Mouse (Mus musculus) CH12.LX (cell line): ENCODE measurements at regions not wholly inside any gene's neighbourhood (a gene's known extent, or its start where the extent isn't known, plus 50 kb on each side); places are given as distances from the start of the nearest gene placed in this dataset.

ENCODE experiments used
- DNase-seq: peaks from one replicate; pipeline ENCODE4 v3.0.0-alpha.2; 2013; ENCODE audit errors: extremely low read depth
- H3K27ac ChIP-seq: 2 replicates; pipeline ENCODE4 v1.5.1; 2012; ENCODE audit warnings: low read depth, mild to moderate bottlenecking, control low read depth, moderate library complexity; ENCODE audit not compliant: insufficient read depth
- H3K27me3 ChIP-seq: replicated peaks from 2 replicates; pipeline ENCODE3; 2012; ENCODE audit warnings: inconsistent platforms
- H3K36me3 ChIP-seq, 2 experiments: replicated peaks in 1 of 2; 2 replicates each; pipeline versions ENCODE3 to v1.6.1; 2012; ENCODE audit warnings: inconsistent platforms in 1 of 2, low read length in 1 of 2, mild to moderate bottlenecking in 1 of 2, mixed read lengths in 1 of 2, moderate library complexity in 1 of 2; ENCODE audit not compliant: control insufficient read depth in 1 of 2, insufficient read depth in 1 of 2
- H3K4me1 ChIP-seq, 2 experiments: 2 replicates each; pipeline ENCODE4 v1.6.1; 2012; ENCODE audit warnings: inconsistent platforms in 1 of 2, moderate library complexity in 1 of 2; ENCODE audit not compliant: insufficient read depth in 2 of 2, control insufficient read depth in 1 of 2
- H3K4me2 ChIP-seq: 2 replicates; pipeline ENCODE4 v1.6.1; 2012; ENCODE audit warnings: low read depth, mild to moderate bottlenecking, control low read depth; ENCODE audit not compliant: poor library complexity, insufficient read depth, severe bottlenecking
- H3K4me3 ChIP-seq, 3 experiments: fragments of 150-350 bp in 1 of 3; sonication (generic) in 1 of 3; replicated peaks in 1 of 3; 2 replicates each; pipeline versions ENCODE3 to v1.5.1; 2011 to 2012; ENCODE audit warnings: low read depth in 2 of 3, low read length in 2 of 3, mild to moderate bottlenecking in 2 of 3, moderate library complexity in 2 of 3, control low read depth in 1 of 3, improper control_type of control experiment in 1 of 3, inconsistent platforms in 1 of 3, mixed read lengths in 1 of 3; ENCODE audit not compliant: poor library complexity in 1 of 3
- H3K79me2 ChIP-seq: replicated peaks from 2 replicates; pipeline ENCODE4 v1.6.1; 2012; ENCODE audit warnings: mild to moderate bottlenecking, moderate library complexity; ENCODE audit not compliant: control insufficient read depth, poor library complexity, insufficient read depth, severe bottlenecking; ENCODE audit errors: extremely low read depth
- H3K9ac ChIP-seq: 2 replicates; pipeline ENCODE4 v1.6.1; 2012; ENCODE audit warnings: low read depth, mild to moderate bottlenecking, control low read depth, moderate library complexity; ENCODE audit not compliant: insufficient read depth
- H3K9me3 ChIP-seq: replicated peaks from 2 replicates; pipeline ENCODE3; 2012; ENCODE audit warnings: low read length, inconsistent platforms, mixed read lengths
- BHLHE40 ChIP-seq: IDR thresholded peaks from 2 replicates; pipeline ENCODE4 v1.6.1; 2011; ENCODE audit warnings: mild to moderate bottlenecking, low read depth, low read length, improper control_type of control experiment
- CHD1 ChIP-seq: IDR thresholded peaks from 2 replicates; pipeline ENCODE4 v1.6.1; 2012; ENCODE audit warnings: low read depth, low read length, improper control_type of control experiment, inconsistent platforms
- CHD2 ChIP-seq: IDR thresholded peaks from 2 replicates; pipeline ENCODE4 v1.6.1; 2011; ENCODE audit warnings: low read length, improper control_type of control experiment
- CTCF ChIP-seq, 2 experiments: IDR thresholded peaks in 1 of 2; conservative IDR thresholded peaks in 1 of 2; 2 replicates each; pipeline ENCODE4 v1.5.1; 2011 to 2012; ENCODE audit warnings: low read depth in 2 of 2, low read length in 2 of 2, improper control_type of control experiment in 1 of 2, inconsistent platforms in 1 of 2, mild to moderate bottlenecking in 1 of 2, moderate library complexity in 1 of 2
- E2F4 ChIP-seq: IDR thresholded peaks from 2 replicates; pipeline ENCODE4 v1.6.1; 2011; ENCODE audit warnings: low read depth, low read length, improper control_type of control experiment; ENCODE audit not compliant: insufficient replicate concordance
- ELF1 ChIP-seq: IDR thresholded peaks from 2 replicates; pipeline ENCODE4 v1.6.1; 2014; ENCODE audit warnings: low read depth, mild to moderate bottlenecking, inconsistent platforms, low read length, improper control_type of control experiment
- EP300 ChIP-seq: IDR thresholded peaks from 2 replicates; pipeline ENCODE4 v1.6.1; 2011; ENCODE audit warnings: low read length, improper control_type of control experiment
- GABPA ChIP-seq: IDR thresholded peaks from 2 replicates; pipeline ENCODE4 v1.6.1; 2012; ENCODE audit warnings: low read depth, low read length, improper control_type of control experiment, inconsistent platforms; ENCODE audit not compliant: insufficient replicate concordance
- HCFC1 ChIP-seq: IDR thresholded peaks from 2 replicates; pipeline ENCODE4 v1.6.1; 2012; ENCODE audit warnings: low read depth, mild to moderate bottlenecking, inconsistent platforms, low read length, improper control_type of control experiment
- IRF4 ChIP-seq: IDR thresholded peaks from 2 replicates; pipeline ENCODE4 v1.6.1; 2014; ENCODE audit warnings: low read depth, mild to moderate bottlenecking, inconsistent platforms, low read length, improper control_type of control experiment
- JUN ChIP-seq: IDR thresholded peaks from 2 replicates; pipeline ENCODE4 v1.6.1; 2011; ENCODE audit warnings: low read depth, mild to moderate bottlenecking, low read length, improper control_type of control experiment, moderate library complexity; ENCODE audit not compliant: insufficient read depth
- JUND ChIP-seq: conservative IDR thresholded peaks from 2 replicates; pipeline ENCODE4 v1.6.1; 2011; ENCODE audit warnings: low read depth, low read length, improper control_type of control experiment
- KAT2A ChIP-seq: IDR thresholded peaks from 2 replicates; pipeline ENCODE4 v1.6.1; 2012; ENCODE audit warnings: low read length, improper control_type of control experiment, inconsistent platforms; ENCODE audit not compliant: insufficient replicate concordance
- MAFK ChIP-seq: IDR thresholded peaks from 2 replicates; pipeline ENCODE4 v1.6.1; 2011; ENCODE audit warnings: low read length, improper control_type of control experiment; ENCODE audit not compliant: insufficient replicate concordance
- MEF2A ChIP-seq: IDR thresholded peaks from 2 replicates; pipeline ENCODE4 v1.6.1; 2014; ENCODE audit warnings: low read depth, mild to moderate bottlenecking, inconsistent platforms, low read length, improper control_type of control experiment, borderline replicate concordance
- MXI1 ChIP-seq: IDR thresholded peaks from 2 replicates; pipeline ENCODE4 v1.6.1; 2011; ENCODE audit warnings: mild to moderate bottlenecking, low read depth, low read length, improper control_type of control experiment
- MYC ChIP-seq: IDR thresholded peaks from 2 replicates; pipeline ENCODE4 v1.6.1; 2011; ENCODE audit warnings: low read depth, mild to moderate bottlenecking, improper control_type of control experiment, low read length
- NELFE ChIP-seq: IDR thresholded peaks from 2 replicates; pipeline ENCODE4 v1.6.1; 2011; ENCODE audit warnings: low read depth, low read length, improper control_type of control experiment
- NRF1 ChIP-seq: IDR thresholded peaks from 2 replicates; pipeline ENCODE4 v1.6.1; 2014; ENCODE audit warnings: low read depth, mild to moderate bottlenecking, inconsistent platforms, low read length, improper control_type of control experiment, moderate library complexity
- POLR2A ChIP-seq: IDR thresholded peaks from 2 replicates; pipeline ENCODE4 v1.6.1; 2011; ENCODE audit warnings: low read depth, mild to moderate bottlenecking, improper control_type of control experiment, low read length
- RAD21 ChIP-seq: IDR thresholded peaks from 2 replicates; pipeline ENCODE4 v1.6.1; 2011; ENCODE audit warnings: low read depth, mild to moderate bottlenecking, low read length, improper control_type of control experiment, moderate library complexity
- RCOR1 ChIP-seq: conservative IDR thresholded peaks from 2 replicates; pipeline ENCODE4 v1.6.1; 2012; ENCODE audit warnings: low read depth, mild to moderate bottlenecking, inconsistent platforms, low read length, improper control_type of control experiment
- SIN3A ChIP-seq: IDR thresholded peaks from 2 replicates; pipeline ENCODE4 v1.6.1; 2012; ENCODE audit warnings: low read length, improper control_type of control experiment, inconsistent platforms
- SMC3 ChIP-seq: IDR thresholded peaks from 2 replicates; pipeline ENCODE4 v1.6.1; 2011; ENCODE audit warnings: low read depth, low read length, improper control_type of control experiment
- TBP ChIP-seq: conservative IDR thresholded peaks from 2 replicates; pipeline ENCODE4 v1.6.1; 2011; ENCODE audit warnings: low read depth, low read length, improper control_type of control experiment
- TCF12 ChIP-seq: IDR thresholded peaks from 2 replicates; pipeline ENCODE4 v1.6.1; 2014; ENCODE audit warnings: low read depth, mild to moderate bottlenecking, inconsistent platforms, low read length, improper control_type of control experiment
- UBTF ChIP-seq: IDR thresholded peaks from 2 replicates; pipeline ENCODE4 v1.6.1; 2012; ENCODE audit warnings: low read depth, mild to moderate bottlenecking, inconsistent platforms, low read length, improper control_type of control experiment, moderate library complexity
- USF2 ChIP-seq: conservative IDR thresholded peaks from 2 replicates; pipeline ENCODE4 v1.6.1; 2011; ENCODE audit warnings: low read depth, low read length, improper control_type of control experiment
- ZC3H11A ChIP-seq: IDR thresholded peaks from 2 replicates; pipeline ENCODE4 v1.6.1; 2012; ENCODE audit warnings: low read depth, mild to moderate bottlenecking, inconsistent platforms, low read length, improper control_type of control experiment
- ZKSCAN1 ChIP-seq: IDR thresholded peaks from 2 replicates; pipeline ENCODE4 v1.6.1; 2012; ENCODE audit warnings: low read depth, inconsistent platforms, low read length, improper control_type of control experiment, borderline replicate concordance
- ZMIZ1 ChIP-seq: IDR thresholded peaks from 2 replicates; pipeline ENCODE4 v1.6.1; 2012; ENCODE audit warnings: low read depth, mild to moderate bottlenecking, inconsistent platforms, low read length, improper control_type of control experiment
- ZNF384 ChIP-seq: IDR thresholded peaks from 2 replicates; pipeline ENCODE4 v1.6.1; 2012; ENCODE audit warnings: low read depth, low read length, improper control_type of control experiment, inconsistent platforms
- dilution Hi-C: fragments of 300-500 bp; cut with MboI; formaldehyde crosslinking; loops from 2 replicates; pipeline ENCODE4 v1.14.3; 2020; ENCODE audit warnings: low sequenced_read_pairs; ENCODE audit not compliant: extremely low pct_unique_long_range_greater_than_20kb, extremely low pct_ligation_motif_present
- in situ Hi-C: fragments of 300-500 bp; cut with MboI; formaldehyde crosslinking; loops from 3 replicates; pipeline ENCODE4 v1.14.3; 2019; ENCODE audit warnings: low sequenced_read_pairs, low pct_ligation_motif_present, low pct_unique_long_range_greater_than_20kb, mixed read lengths

GRCm38 (mm10) chr9:43483906-43484305 lies 173.3 kb downstream of the Trim29 start:
- Histone ChIP-seq H3K4me2 (no peak overlapping the region), H3K9me3 (peaks cover 14% of the 10 kb centered on the region), H3K27me3 (peaks cover 76% of the 10 kb centered on the region), H3K4me3 (no peak overlapping the region), H3K9ac (no peak overlapping the region), H3K36me3 (no peaks in the 10 kb centered on the region), H3K4me1 (no peaks in the 10 kb centered on the region), H3K27ac (no peak overlapping the region), H3K79me2 (no peaks in the 10 kb centered on the region)
- in situ Hi-C loops (no loop called here), dilution Hi-C loops (no loop called here)
- TF ChIP-seq UBTF (no peak), RCOR1 (no peak), RAD21 (no peak), POLR2A (no peak), NRF1 (no peak), E2F4 (no peak), BHLHE40 (no peak), CHD2 (no peak), MXI1 (no peak), JUND (no peak), ELF1 (no peak), KAT2A (no peak), SMC3 (no peak), NELFE (no peak), ZC3H11A (no peak), MEF2A (no peak), USF2 (no peak), TCF12 (no peak), CHD1 (no peak)
- no peak for DNase-seq

- in situ Hi-C loops = no loop called here
- no peak for TF ChIP-seq JUN
- TF ChIP-seq ZNF384 = no peak
- TF ChIP-seq SIN3A = no peak
- no peak for TF ChIP-seq NRF1
- no peak for TF ChIP-seq MXI1
- no peak for TF ChIP-seq ZKSCAN1
- no peak for TF ChIP-seq MYC
- TF ChIP-seq CHD2 = no peak
- TF ChIP-seq POLR2A = no peak
- TF ChIP-seq IRF4 = no peak
- TF ChIP-seq GABPA = no peak
- no peak for TF ChIP-seq USF2
- no peak for TF ChIP-seq MAFK
- TF ChIP-seq ZMIZ1 = no peak
- no peak for TF ChIP-seq EP300
- TF ChIP-seq NELFE = no peak
- TF ChIP-seq TBP = no peak
- no peak for TF ChIP-seq CTCF (conservative IDR thresholded peaks at IDR 0.05 in 1 of 2, IDR thresholded peaks at IDR 0.05 in 1 of 2; ENCODE audit: low read depth in 2 of 2, low read length in 2 of 2)
- no peak for TF ChIP-seq HCFC1
- no peak for DNase-seq
Measured at GRCm38 (mm10) chr9:43486704-43487103, 176.1 kb downstream of the Trim29 start.

More at GRCm38 (mm10) chr9:43486704-43487103, 176.1 kb downstream of the Trim29 start:
- Histone ChIP-seq H3K4me3 (no peak overlapping the region), H3K9me3 (peaks cover 10% of the 10 kb centered on the region), H3K79me2 (no peaks in the 10 kb centered on the region), H3K4me1 (no peaks in the 10 kb centered on the region), H3K36me3 (no peaks in the 10 kb centered on the region), H3K27me3 (peaks cover 74% of the 10 kb centered on the region), H3K27ac (no peak overlapping the region), H3K9ac (no peak overlapping the region), H3K4me2 (no peak overlapping the region)
- dilution Hi-C loops = no loop called here
